Mouse (Mus musculus) hindbrain, postnatal 0 days (tissue): ENCODE data around the gene Ubc. TPM values are rescaled to one million over a fixed set of nuclear protein-coding genes. Genes with fewer than 3 reads are reported as not detected.
A peak's percentile ranks its signal among the peaks of the same experiment; 100 is the strongest.
"Not testable (repeated sequence)": the region's sequence is repeated elsewhere in the genome, so short reads cannot be mapped to it uniquely, and the experiment has no call there.

Experiments used
- ATAC-seq: fragments of 200-750 bp; cut with Nextera tagmentation; 2 replicates; pipeline ENCODE4 v1.8.0; 2017; ENCODE audit warnings: mild to moderate bottlenecking, moderate TSS enrichment, moderate library complexity
- DNase-seq: peaks from one replicate; pipeline ENCODE4 v3.0.0-alpha.2; 2015; ENCODE audit warnings: low spot score
- H3K27ac ChIP-seq: fragments of 300-500 bp; sonication (generic); 2 replicates; pipeline ENCODE4 v1.5.1; 2014; ENCODE audit warnings: mild to moderate bottlenecking
- H3K27me3 ChIP-seq: fragments of 300-500 bp; sonication (generic); 2 replicates; pipeline ENCODE4 v1.6.1; 2014; ENCODE audit warnings: low read length, mixed read lengths; ENCODE audit not compliant: insufficient read depth
- H3K36me3 ChIP-seq: fragments of 300-500 bp; sonication (generic); 2 replicates; pipeline ENCODE4 v1.6.1; 2014; ENCODE audit warnings: low read length, mixed read lengths; ENCODE audit not compliant: insufficient read depth
- H3K4me1 ChIP-seq: fragments of 300-500 bp; sonication (generic); 2 replicates; pipeline ENCODE4 v1.6.1; 2014; ENCODE audit warnings: antibody characterized with exemption, low read length, mixed read lengths; ENCODE audit not compliant: insufficient read depth
- H3K4me2 ChIP-seq: fragments of 300-500 bp; sonication (generic); 2 replicates; pipeline ENCODE4 v1.6.1; 2014; ENCODE audit warnings: low read depth, mild to moderate bottlenecking, low read length, moderate library complexity, mixed read lengths
- H3K4me3 ChIP-seq: fragments of 300-500 bp; sonication (generic); 2 replicates; pipeline ENCODE4 v1.5.1; 2014; ENCODE audit warnings: low read length
- H3K9ac ChIP-seq: fragments of 300-500 bp; sonication (generic); replicated peaks from 2 replicates; pipeline ENCODE4 v1.6.1; 2014; ENCODE audit warnings: mild to moderate bottlenecking, low read length, moderate library complexity, mixed read lengths
- H3K9me3 ChIP-seq: fragments of 300-500 bp; sonication (generic); 2 replicates; pipeline ENCODE4 v1.6.1; 2016; ENCODE audit warnings: low read length, mixed read lengths
- CTCF ChIP-seq: IDR thresholded peaks from 2 replicates; pipeline ENCODE4 v1.5.1; 2016; ENCODE audit warnings: antibody characterized with exemption, control low read depth, low read depth
- WGBS: fragments of 180-500 bp; shearing (Covaris S2); extraction: QIAGEN DNeasy Blood & Tissue Kit; methylation state at CpG from one replicate; pipeline ENCODE4 v1.1.7; 2014; 5-methylcytosine and 5-hydroxymethylcytosine counted together
- polyA plus RNA-seq: library from polyadenylated mRNA; unstranded; fragments of >200 nt; fragmentation: Nextera tagmentation; extraction: Ambion mirVana; gene quantifications from 2 replicates; pipeline ENCODE4 v1.2.1, GENCODE M21; 2015
- total RNA-seq: library from RNA; depleted of rRNA; stranded (reverse); fragments of >200 nt; gene quantifications from 2 replicates; pipeline ENCODE4 v1.2.3, GENCODE M21; 2014

Ubc gene
- total and polyA plus RNA-seq, 2 experiments from 2014 or later: 911 to 1,219 TPM

GRCm38 (mm10) chr5:125419124-125419523 is 29.1 kb upstream of the Ubc start:
- Histone ChIP-seq H3K4me3 (no peak overlapping the region), H3K27me3 (no peaks in the 10 kb centered on the region), H3K9me3 (no peaks in the 10 kb centered on the region), H3K4me2 (no peak overlapping the region), H3K9ac (no peak overlapping the region), H3K27ac (no peak overlapping the region; the same call in 1 of the 2 replicates), H3K36me3 (peaks cover 84% of the 10 kb centered on the region), H3K4me1 (no peaks in the 10 kb centered on the region)
- no peak for DNase-seq
- no peak for TF ChIP-seq CTCF
- ATAC-seq: no peak
- 73% methylated on average over 11 of the region's 11 CpGs for WGBS

- DNase-seq (no peak), ATAC-seq (no peak)
- no peak overlapping the region for H3K9ac ChIP-seq
- H3K4me1 ChIP-seq: no peaks in the 10 kb centered on the region
- H3K4me2 ChIP-seq: no peak overlapping the region
- no peak overlapping the region for H3K4me3 ChIP-seq
- H3K27ac ChIP-seq: no peak overlapping the region; the same call in 1 of the 2 replicates
- peaks cover 82% of the 10 kb centered on the region for H3K36me3 ChIP-seq
- 79% methylated on average over 12 of the region's 12 CpGs for WGBS
- no peak for TF ChIP-seq CTCF
- no peaks in the 10 kb centered on the region for H3K9me3 ChIP-seq
- no peaks in the 10 kb centered on the region for H3K27me3 ChIP-seq
Measured at GRCm38 (mm10) chr5:125418636-125419035, 28.6 kb upstream of the Ubc start.

GRCm38 (mm10) chr5:125416183-125416582 is 26.2 kb upstream of the Ubc start:
- no peak overlapping the region for H3K4me2 ChIP-seq
- H3K36me3 ChIP-seq: peaks cover 61% of the 10 kb centered on the region
- H3K4me3 ChIP-seq: no peak overlapping the region
- H3K9me3 ChIP-seq: no peaks in the 10 kb centered on the region
- H3K27ac ChIP-seq: no peak overlapping the region
- H3K9ac ChIP-seq: no peak overlapping the region
- TF ChIP-seq CTCF: no peak
- no peak for DNase-seq
- 96% methylated on average over 8 of the region's 8 CpGs for WGBS
- ATAC-seq: no peak
- H3K27me3 ChIP-seq: no peaks in the 10 kb centered on the region
- no peaks in the 10 kb centered on the region for H3K4me1 ChIP-seq

- no peak for DNase-seq
- no peak for ATAC-seq
- Histone ChIP-seq H3K36me3 (peaks cover 40% of the 10 kb centered on the region), H3K4me2 (no peak overlapping the region), H3K4me1 (no peaks in the 10 kb centered on the region), H3K9ac (no peak overlapping the region), H3K9me3 (no peaks in the 10 kb centered on the region), H3K4me3 (no peak overlapping the region), H3K27ac (no peak overlapping the region), H3K27me3 (no peaks in the 10 kb centered on the region)
- TF ChIP-seq CTCF: no peak
- 68% methylated on average over 4 of the region's 4 CpGs for WGBS
Measured at GRCm38 (mm10) chr5:125413763-125414162, 23.8 kb upstream of the Ubc start.

- H3K27me3 ChIP-seq, H3K4me2 ChIP-seq, H3K4me3 ChIP-seq, H3K4me1 ChIP-seq, H3K9ac ChIP-seq, H3K9me3 ChIP-seq, DNase-seq, ATAC-seq, H3K27ac ChIP-seq: not testable (repeated sequence)
- 84% methylated on average over 8 of the region's 8 CpGs for WGBS
- H3K36me3 ChIP-seq: peaks cover 28% of the 10 kb centered on the region
Measured at GRCm38 (mm10) chr5:125412536-125412935, 22.5 kb upstream of the Ubc start.

- H3K4me2 ChIP-seq: no peak overlapping the region
- peaks cover 27% of the 10 kb centered on the region for H3K36me3 ChIP-seq
- WGBS: 61% methylated on average over 5 of the region's 5 CpGs
- no peak overlapping the region for H3K9ac ChIP-seq
- peak; percentile 81 for TF ChIP-seq CTCF
- no peak for ATAC-seq
- no peak overlapping the region for H3K4me3 ChIP-seq
- H3K27ac ChIP-seq: no peak overlapping the region
- peaks cover 4% of the 10 kb centered on the region for H3K4me1 ChIP-seq
- no peaks in the 10 kb centered on the region for H3K27me3 ChIP-seq
- no peaks in the 10 kb centered on the region for H3K9me3 ChIP-seq
- DNase-seq: peak; percentile 74
Measured at GRCm38 (mm10) chr5:125411972-125412530, 22.0 kb upstream of the Ubc start.

- no peak for TF ChIP-seq CTCF
- peak; percentile 75 for DNase-seq
- peak overlapping the region; percentile 43 for H3K4me2 ChIP-seq
- peaks cover 6% of the 10 kb centered on the region for H3K4me1 ChIP-seq
- peaks cover 4% of the 10 kb centered on the region; the same call in 1 of the 2 replicates for H3K36me3 ChIP-seq
- peak overlapping the region; percentile 60 for H3K27ac ChIP-seq
- peak; percentile 30; the same call in 1 of the 2 replicates for ATAC-seq
- WGBS: 13% methylated on average over 20 of the region's 20 CpGs
- H3K9me3 ChIP-seq: no peaks in the 10 kb centered on the region
- H3K27me3 ChIP-seq: no peaks in the 10 kb centered on the region
- H3K9ac ChIP-seq: no peak overlapping the region
- peak overlapping the region; percentile 26 for H3K4me3 ChIP-seq
Measured at GRCm38 (mm10) chr5:125409348-125410090, 19.5 kb upstream of the Ubc start.
